Comparison of ENCODE assay signal across 27 mouse cellular contexts in the genomic region with DNA sequence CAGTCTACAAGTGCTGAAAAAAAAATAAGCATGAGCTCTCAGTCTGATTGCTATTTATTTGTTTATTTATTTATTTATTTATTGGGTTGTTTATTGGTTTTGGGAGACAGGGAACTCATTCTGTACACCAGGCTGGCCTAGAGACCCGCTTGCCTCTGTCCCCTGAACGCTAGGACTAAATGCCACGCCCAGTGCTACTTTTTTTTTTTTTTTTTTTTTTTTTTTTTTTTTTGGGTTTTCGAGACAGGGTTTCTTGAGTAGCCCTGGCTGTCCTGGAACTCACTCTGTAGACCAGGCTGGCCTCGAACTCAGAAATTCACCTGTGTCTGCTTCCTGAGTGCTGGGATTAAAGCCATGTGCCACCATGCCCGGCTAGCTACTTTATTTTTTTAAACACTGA. TPM values are rescaled to one million over a fixed set of nuclear protein-coding genes. Genes with fewer than 3 reads are reported as not detected.
DNase-seq lines count a peak whose midpoint lies in the region; ATAC-seq and TF ChIP-seq lines count a peak whose summit lies in the region.
"Had no signal": no experiment of that assay in that cellular context is flagged by ENCODE, and none has a peak within 500 bp of the region (broad histone marks: within the 10 kb centered on the region; RNA-seq: fewer than 3 reads in every experiment).

No protein-coding gene starts in this region.

- H3K27ac ChIP-seq in intestine, embryonic 16.5 days (ENCODE audit: low read length): peak overlapping the region; percentile 74
- no peak overlapping the region for H3K27ac ChIP-seq in intestine, embryonic 15.5 days
- H3K27ac ChIP-seq in liver, embryonic 15.5 days (replicated peaks): peak overlapping the region; percentile 62; the same call in 1 of the 2 replicates
- no peak overlapping the region for H3K27ac ChIP-seq in liver, embryonic 12.5 days
- no peak overlapping the region for H3K27ac ChIP-seq in intestine, postnatal 0 days (ENCODE audit: low read depth, low read length)
- H3K27ac ChIP-seq: embryonic facial prominence, embryonic 13.5 days; forebrain, embryonic 10.5 days; forebrain, embryonic 15.5 days; heart, embryonic 15.5 days; hindbrain, embryonic 12.5 days; liver, embryonic 14.5 days; midbrain, embryonic 12.5 days; neural tube, embryonic 12.5 days; stomach, postnatal 0 days had no signal

- no peak for DNase-seq in retina, postnatal 1 day
- DNase-seq: adrenal gland, postnatal 10 days; cerebellum, adult 11-12 months; cerebellum, postnatal 10 days; layer of hippocampus, adult 9-11 months; right cerebral cortex, postnatal 4 days; thymus, adult 18-20 months; thymus, postnatal 25 days had no signal

- no peak overlapping the region for H3K9ac ChIP-seq in intestine, embryonic 16.5 days (ENCODE audit: low read depth, low read length)
- H3K9ac ChIP-seq in intestine, embryonic 15.5 days: no peak overlapping the region
- no peak overlapping the region for H3K9ac ChIP-seq in liver, embryonic 15.5 days
- H3K9ac ChIP-seq in liver, embryonic 12.5 days: no peak overlapping the region
- 0 out of 2 replicates have a peak overlapping the region, but pooled peaks have one; percentile 22 for H3K9ac ChIP-seq in intestine, postnatal 0 days (ENCODE audit: low read depth, low read length)
- H3K9ac ChIP-seq: embryonic facial prominence, embryonic 13.5 days; forebrain, embryonic 15.5 days; heart, embryonic 15.5 days; hindbrain, embryonic 12.5 days; liver, embryonic 14.5 days; midbrain, embryonic 12.5 days; neural tube, embryonic 12.5 days had no signal

- H3K36me3 ChIP-seq in intestine, embryonic 16.5 days (ENCODE audit: control insufficient read depth, insufficient read depth, low read length): no peaks in the 10 kb centered on the region
- no peaks in the 10 kb centered on the region for H3K36me3 ChIP-seq in intestine, embryonic 15.5 days
- H3K36me3 ChIP-seq in liver, embryonic 15.5 days (replicated peaks): no peaks in the 10 kb centered on the region
- H3K36me3 ChIP-seq in liver, embryonic 12.5 days: no peaks in the 10 kb centered on the region
- H3K36me3 ChIP-seq in intestine, postnatal 0 days (ENCODE audit: control insufficient read depth, insufficient read depth): no peaks in the 10 kb centered on the region
- H3K36me3 ChIP-seq: embryonic facial prominence, embryonic 13.5 days; forebrain, embryonic 10.5 days; forebrain, embryonic 15.5 days; G1E; heart, embryonic 15.5 days; hindbrain, embryonic 12.5 days; midbrain, embryonic 12.5 days; neural tube, embryonic 12.5 days had no signal

- WGBS in intestine, embryonic 16.5 days: 71% methylated on average over 6 of the region's 6 CpGs
- WGBS in intestine, embryonic 15.5 days: 73% methylated on average over 6 of the region's 6 CpGs
- 52% methylated on average over 6 of the region's 6 CpGs for WGBS in liver, embryonic 15.5 days (ENCODE audit: insufficient replicate concordance)
- WGBS in liver, embryonic 12.5 days (ENCODE audit: insufficient replicate concordance): 52% methylated on average over 6 of the region's 6 CpGs
- 60% methylated on average over 6 of the region's 6 CpGs for WGBS in intestine, postnatal 0 days

- H3K4me2 ChIP-seq in intestine, embryonic 16.5 days (ENCODE audit: low read depth, low read length): no peak overlapping the region
- no peak overlapping the region for H3K4me2 ChIP-seq in intestine, embryonic 15.5 days (replicated peaks)
- no peak overlapping the region for H3K4me2 ChIP-seq in liver, embryonic 15.5 days
- H3K4me2 ChIP-seq in liver, embryonic 12.5 days: no peak overlapping the region
- H3K4me2 ChIP-seq in intestine, postnatal 0 days (replicated peaks; ENCODE audit: low read depth): no peak overlapping the region; the same call in 1 of the 2 replicates
- H3K4me2 ChIP-seq: embryonic facial prominence, embryonic 13.5 days; forebrain, embryonic 15.5 days; heart, embryonic 15.5 days; hindbrain, embryonic 12.5 days; midbrain, embryonic 12.5 days; neural tube, embryonic 12.5 days had no signal

- 0 out of 2 replicates have a peak, but pooled peaks cover 2% of the 10 kb centered on the region for H3K4me1 ChIP-seq in intestine, embryonic 16.5 days (ENCODE audit: control insufficient read depth, insufficient read depth, low read length)
- no peaks in the 10 kb centered on the region for H3K4me1 ChIP-seq in intestine, embryonic 15.5 days (replicated peaks)
- H3K4me1 ChIP-seq in liver, embryonic 15.5 days (replicated peaks): peaks cover 38% of the 10 kb centered on the region
- H3K4me1 ChIP-seq in liver, embryonic 12.5 days: peaks cover 9% of the 10 kb centered on the region
- H3K4me1 ChIP-seq in intestine, postnatal 0 days (replicated peaks; ENCODE audit: control insufficient read depth, insufficient read depth, low read length): no peaks in the 10 kb centered on the region
- H3K4me1 ChIP-seq: embryonic facial prominence, embryonic 13.5 days had no signal

- no peak for TF ChIP-seq CTCF in intestine, postnatal 0 days (IDR thresholded peaks at IDR 0.05; ENCODE audit: low read depth)

- no peak overlapping the region for H3K4me3 ChIP-seq in intestine, embryonic 16.5 days (ENCODE audit: low read length)
- no peak overlapping the region for H3K4me3 ChIP-seq in intestine, embryonic 15.5 days (replicated peaks)
- H3K4me3 ChIP-seq in liver, embryonic 15.5 days (replicated peaks): no peak overlapping the region
- no peak overlapping the region for H3K4me3 ChIP-seq in liver, embryonic 12.5 days
- H3K4me3 ChIP-seq in intestine, postnatal 0 days (ENCODE audit: low read depth, low read length): no peak overlapping the region
- H3K4me3 ChIP-seq: embryonic facial prominence, embryonic 13.5 days; forebrain, embryonic 10.5 days; forebrain, embryonic 15.5 days; heart, embryonic 15.5 days; hindbrain, embryonic 12.5 days; megakaryocyte, embryonic 14.5 days; midbrain, embryonic 12.5 days; myocyte; neural tube, embryonic 12.5 days had no signal

- ATAC-seq in intestine, embryonic 16.5 days: no peak
- ATAC-seq in intestine, embryonic 15.5 days: no peak
- no peak for ATAC-seq in liver, embryonic 15.5 days (ENCODE audit: insufficient read depth)
- no peak for ATAC-seq in liver, embryonic 12.5 days
- no peak for ATAC-seq in intestine, postnatal 0 days
- no peak for ATAC-seq in CD4-positive, CD25-positive, alpha-beta regulatory T cell, adult 4 months
- ATAC-seq: forebrain, embryonic 15.5 days; Patski had no signal

- H3K9me3 ChIP-seq in intestine, embryonic 16.5 days (ENCODE audit: control insufficient read depth, low read length): no peaks in the 10 kb centered on the region
- no peaks in the 10 kb centered on the region for H3K9me3 ChIP-seq in intestine, embryonic 15.5 days
- H3K9me3 ChIP-seq in liver, embryonic 15.5 days (replicated peaks): no peaks in the 10 kb centered on the region
- H3K9me3 ChIP-seq in liver, embryonic 12.5 days (replicated peaks): no peaks in the 10 kb centered on the region
- no peaks in the 10 kb centered on the region for H3K9me3 ChIP-seq in intestine, postnatal 0 days (ENCODE audit: control insufficient read depth)
- H3K9me3 ChIP-seq: embryonic facial prominence, embryonic 13.5 days; forebrain, embryonic 10.5 days; forebrain, embryonic 15.5 days; G1E; heart, embryonic 15.5 days; hindbrain, embryonic 12.5 days; megakaryocyte, embryonic 14.5 days; midbrain, embryonic 12.5 days; neural tube, embryonic 12.5 days had no signal

- no peaks in the 10 kb centered on the region for H3K27me3 ChIP-seq in intestine, embryonic 16.5 days (replicated peaks; ENCODE audit: control insufficient read depth, insufficient read depth, low read length)
- no peaks in the 10 kb centered on the region for H3K27me3 ChIP-seq in intestine, embryonic 15.5 days (replicated peaks)
- no peaks in the 10 kb centered on the region for H3K27me3 ChIP-seq in liver, embryonic 15.5 days
- H3K27me3 ChIP-seq in liver, embryonic 12.5 days (replicated peaks): no peaks in the 10 kb centered on the region
- no peaks in the 10 kb centered on the region for H3K27me3 ChIP-seq in intestine, postnatal 0 days (replicated peaks; ENCODE audit: control insufficient read depth, insufficient read depth, low read length)
- H3K27me3 ChIP-seq: embryonic facial prominence, embryonic 13.5 days; heart, embryonic 15.5 days; neural tube, embryonic 12.5 days; Patski had no signal

RNA-seq across cellular contexts. Expression of a gene that starts 13.8 kb away (rescaled TPM):
- 453 and 462 TPM in 2 replicates for polyA plus RNA-seq in intestine, embryonic 16.5 days (2015; fragmentation: Nextera tagmentation; extraction: Ambion mirVana)
- 423 and 425 TPM in 2 replicates for polyA plus RNA-seq in intestine, embryonic 15.5 days (2015; fragmentation: Nextera tagmentation; extraction: Ambion mirVana)
- polyA plus RNA-seq in liver, embryonic 15.5 days (2015; fragmentation: Nextera tagmentation; extraction: Ambion mirVana): 181 and 184 TPM in 2 replicates
- 241 and 253 TPM in 2 replicates for polyA plus RNA-seq in liver, embryonic 12.5 days (2016; fragmentation: Nextera tagmentation; extraction: Ambion mirVana)
- 164 and 184 TPM in 2 replicates for polyA plus RNA-seq in intestine, postnatal 0 days (2015; fragmentation: Nextera tagmentation; extraction: Ambion mirVana)
- 100 to 1,000 TPM; 108 to 117 TPM for polyA plus RNA-seq in CD4-positive, CD25-positive, alpha-beta regulatory T cell, adult 4 months (2017; shearing (Covaris generic))

RNA-seq across cellular contexts. Expression of a gene that starts 25.4 kb away (rescaled TPM):
- polyA plus RNA-seq in intestine, embryonic 16.5 days (2015; fragmentation: Nextera tagmentation; extraction: Ambion mirVana): 286 and 289 TPM in 2 replicates
- polyA plus RNA-seq in intestine, embryonic 15.5 days (2015; fragmentation: Nextera tagmentation; extraction: Ambion mirVana): 243 and 244 TPM in 2 replicates
- polyA plus RNA-seq in liver, embryonic 15.5 days (2015; fragmentation: Nextera tagmentation; extraction: Ambion mirVana): 110 and 117 TPM in 2 replicates
- 134 and 135 TPM in 2 replicates for polyA plus RNA-seq in liver, embryonic 12.5 days (2016; fragmentation: Nextera tagmentation; extraction: Ambion mirVana)
- polyA plus RNA-seq in intestine, postnatal 0 days (2015; fragmentation: Nextera tagmentation; extraction: Ambion mirVana): 219 and 226 TPM in 2 replicates
- 100 to 1,000 TPM; 264 to 299 TPM for polyA plus RNA-seq in CD4-positive, CD25-positive, alpha-beta regulatory T cell, adult 4 months (2017; shearing (Covaris generic))

Comparison
In these comparisons a context has a peak if more than half of its experiments do, and no peak if none do; other contexts are left out.
1. H3K27ac ChIP-seq: peak in intestine, embryonic 16.5 days (single experiment) and liver, embryonic 15.5 days (single experiment); none in intestine, embryonic 15.5 days (single experiment), liver, embryonic 12.5 days (single experiment) and intestine, postnatal 0 days (single experiment).